Mouse (Mus musculus) bone marrow macrophage, adult 2 months (primary cell): ENCODE measurements around the gene Dip2c.

ENCODE experiments used
- CTCF ChIP-seq: IDR thresholded peaks from 2 replicates; pipeline ENCODE4 v1.5.1; 2012; ENCODE audit warnings: low read depth, mild to moderate bottlenecking, low read length, moderate library complexity
- POLR2A ChIP-seq: IDR thresholded peaks from 2 replicates; pipeline ENCODE4 v1.6.1; 2012; ENCODE audit warnings: mild to moderate bottlenecking, low read depth, low read length, borderline replicate concordance

- TF ChIP-seq POLR2A: no peak
- no peak for TF ChIP-seq CTCF
These were observed 85.1 kb downstream of the Dip2c start for GRCm38 (mm10) chr13:9361457-9361856.
